Mouse (Mus musculus) small intestine, adult 2 months (tissue): Measurements from ENCODE around the gene Ppcs. TPM values are rescaled to one million over a fixed set of nuclear protein-coding genes. Genes with fewer than 3 reads are reported as not detected.

Experiments
- H3K27ac ChIP-seq: fragments of 200-500 bp; 2 replicates; pipeline ENCODE4 v1.5.1; 2012; ENCODE audit warnings: low read depth, low read length, control low read depth, inconsistent platforms; ENCODE audit not compliant: insufficient read depth
- H3K27me3 ChIP-seq: fragments of 200-500 bp; 2 replicates; pipeline ENCODE4 v1.6.1; 2012; ENCODE audit warnings: mild to moderate bottlenecking, moderate library complexity, low read length, inconsistent platforms; ENCODE audit not compliant: control insufficient read depth, insufficient read depth
- H3K36me3 ChIP-seq: fragments of 200-500 bp; 2 replicates; pipeline ENCODE4 v1.6.1; 2012; ENCODE audit warnings: mild to moderate bottlenecking, low read length, control low read depth, inconsistent platforms; ENCODE audit not compliant: control insufficient read depth, insufficient read depth
- H3K4me1 ChIP-seq: fragments of 200-500 bp; 2 replicates; pipeline ENCODE4 v1.6.1; 2012; ENCODE audit warnings: low read length, inconsistent platforms, mixed read lengths; ENCODE audit not compliant: control insufficient read depth, insufficient read depth, insufficient read length
- H3K4me3 ChIP-seq: fragments of 200-500 bp; 2 replicates; pipeline ENCODE4 v1.5.1; 2012; ENCODE audit warnings: low read depth, mild to moderate bottlenecking, control low read depth, inconsistent platforms, low read length, moderate library complexity
- CTCF ChIP-seq: fragments of 200-500 bp; IDR thresholded peaks from 2 replicates; pipeline ENCODE4 v1.5.1; 2012; ENCODE audit warnings: low read depth, mild to moderate bottlenecking, control low read depth, inconsistent platforms, low read length, moderate library complexity, mixed read lengths; ENCODE audit not compliant: insufficient replicate concordance, insufficient read length; ENCODE audit errors: extremely low read depth
- POLR2A ChIP-seq: fragments of 200-500 bp; IDR thresholded peaks from 2 replicates; pipeline ENCODE4 v1.6.1; 2012; ENCODE audit warnings: low read depth, mild to moderate bottlenecking, control low read depth, inconsistent platforms, low read length, moderate library complexity
- whole genome bisulfite sequencing: fragments of 180-500 bp; shearing (Covaris S2); methylation state at CpG from one replicate; pipeline ENCODE4 v1.1.7; 2018; 5-methylcytosine and 5-hydroxymethylcytosine counted together
- polyA plus RNA-seq: library from polyadenylated mRNA; depleted of rRNA; stranded (reverse); fragments of >200 nt; gene quantifications from 2 replicates; pipeline ENCODE4 v1.2.3, GENCODE M21; 2012; rRNA removed

Ppcs gene
- polyA plus RNA-seq, 1 experiment: 24.7 TPM

DNA sequence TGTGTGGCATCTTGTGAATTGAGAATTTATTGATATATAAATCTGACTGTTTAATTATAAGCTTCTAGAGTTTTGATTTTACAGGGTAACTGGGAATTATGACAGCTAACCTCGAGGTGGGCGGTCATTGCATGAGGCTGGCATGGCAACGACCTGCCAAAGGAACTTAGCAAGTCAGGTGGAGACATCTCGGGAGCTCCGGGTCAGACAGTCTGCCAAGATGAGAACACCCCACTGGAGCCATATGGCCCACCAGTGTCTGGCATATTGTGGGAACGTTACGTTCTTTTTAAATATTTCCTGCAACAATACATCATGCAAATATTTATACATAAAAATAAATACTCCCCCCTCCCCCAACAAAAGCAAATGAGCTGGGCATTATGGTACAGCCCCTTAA is 23.5 kb downstream of the Ppcs start:
- TF ChIP-seq POLR2A (no peak), CTCF (no peak)
- WGBS: 79% methylated on average over 7 of the region's 7 CpGs
- H3K27ac ChIP-seq: no peak overlapping the region
- no peaks in the 10 kb centered on the region for H3K36me3 ChIP-seq
- H3K27me3 ChIP-seq: no peaks in the 10 kb centered on the region
- no peaks in the 10 kb centered on the region for H3K4me1 ChIP-seq
- H3K4me3 ChIP-seq: no peak overlapping the region

DNA sequence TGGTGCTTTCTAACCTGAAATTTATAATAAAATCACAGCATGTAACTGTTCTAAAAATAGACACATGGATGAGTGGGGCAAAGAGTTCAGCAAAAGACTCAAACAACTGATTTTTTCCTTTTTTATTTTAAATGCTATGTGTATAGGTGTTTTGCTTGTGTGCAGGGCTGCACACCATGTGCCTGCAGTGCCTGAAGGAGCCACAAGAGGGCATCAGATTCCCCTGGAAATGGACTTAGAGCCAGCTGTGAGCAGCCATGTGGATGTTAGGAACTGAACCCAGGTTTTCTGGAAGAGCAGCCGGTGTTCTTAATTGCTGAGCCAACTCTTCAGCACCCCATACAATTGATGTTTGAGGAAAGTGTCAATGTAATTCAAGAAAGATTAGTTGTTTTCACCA is 31.9 kb downstream of the Ppcs start:
- no peaks in the 10 kb centered on the region for H3K36me3 ChIP-seq
- 68% methylated on average over 1 of the region's 1 CpGs for WGBS
- no peaks in the 10 kb centered on the region for H3K4me1 ChIP-seq
- TF ChIP-seq POLR2A (no peak), CTCF (peak; percentile 53; the same call in 1 of the 2 replicates)
- no peak overlapping the region for H3K27ac ChIP-seq
- H3K27me3 ChIP-seq: no peaks in the 10 kb centered on the region
- H3K4me3 ChIP-seq: no peak overlapping the region

DNA sequence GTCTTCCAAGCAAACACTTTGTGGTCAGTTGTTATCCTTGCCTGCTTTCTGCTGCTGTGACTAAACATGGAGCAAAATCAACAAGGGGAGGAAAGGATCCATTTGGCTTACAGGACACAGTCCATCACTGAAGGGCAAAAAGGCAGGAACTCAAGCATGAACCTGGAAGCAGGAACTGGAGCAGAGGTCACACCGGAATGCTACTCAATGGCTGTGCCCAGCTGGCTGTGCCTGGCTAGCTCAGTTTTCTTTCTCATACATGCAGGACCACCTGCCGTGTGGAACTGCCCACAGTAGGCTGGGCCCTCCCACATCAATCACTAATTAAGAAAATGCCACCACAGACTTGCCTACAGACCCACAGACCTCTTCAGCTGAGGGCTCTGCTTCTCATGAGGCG is 33.0 kb downstream of the Ppcs start:
- Histone ChIP-seq H3K4me1 (no peaks in the 10 kb centered on the region), H3K27me3 (no peaks in the 10 kb centered on the region), H3K27ac (no peak overlapping the region), H3K36me3 (no peaks in the 10 kb centered on the region), H3K4me3 (no peak overlapping the region)
- TF ChIP-seq POLR2A: no peak
- no peak for TF ChIP-seq CTCF
- WGBS: 68% methylated on average over 3 of the region's 3 CpGs

DNA sequence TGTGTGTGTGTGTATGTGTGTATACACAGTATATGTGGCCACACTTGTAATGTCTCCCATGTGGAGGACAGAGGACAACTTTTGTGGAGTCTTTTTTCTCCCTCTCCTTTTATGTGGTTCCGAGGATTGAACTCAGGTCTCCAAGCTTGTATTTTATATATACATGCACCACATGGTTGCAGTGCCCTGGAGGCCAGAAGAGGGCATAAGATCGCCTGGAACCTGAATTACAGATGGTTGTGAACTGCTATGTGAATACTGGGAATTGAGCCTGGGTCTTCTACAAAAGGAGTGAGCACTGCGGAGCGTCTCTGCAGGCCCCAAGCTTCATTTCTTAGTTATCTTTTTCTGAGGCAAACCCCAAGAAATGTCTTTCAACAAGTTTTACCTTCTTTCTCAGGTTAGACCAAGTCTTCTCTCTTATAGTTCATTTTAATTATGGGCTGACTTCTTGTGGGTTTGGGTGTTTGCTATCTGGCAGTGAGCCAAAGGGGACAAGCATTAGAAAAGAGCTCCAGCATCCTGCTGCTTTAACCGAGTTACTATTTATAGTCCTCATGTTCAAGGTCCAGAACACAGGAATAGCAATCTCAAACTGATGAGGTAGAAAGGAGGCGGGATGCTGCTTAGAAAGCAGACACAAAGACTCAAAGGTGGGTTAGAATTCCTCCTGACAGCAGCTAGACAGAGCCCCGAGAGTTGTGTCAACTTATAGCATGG is 40.6 kb downstream of the Ppcs start:
- H3K27ac ChIP-seq: no peak overlapping the region
- no peaks in the 10 kb centered on the region for H3K36me3 ChIP-seq
- peaks cover 4% of the 10 kb centered on the region; the same call in 1 of the 2 replicates for H3K4me1 ChIP-seq
- H3K4me3 ChIP-seq: no peak overlapping the region
- TF ChIP-seq CTCF (no peak), POLR2A (no peak)
- 57% methylated on average over 7 of the region's 7 CpGs for WGBS
- H3K27me3 ChIP-seq: no peaks in the 10 kb centered on the region

DNA sequence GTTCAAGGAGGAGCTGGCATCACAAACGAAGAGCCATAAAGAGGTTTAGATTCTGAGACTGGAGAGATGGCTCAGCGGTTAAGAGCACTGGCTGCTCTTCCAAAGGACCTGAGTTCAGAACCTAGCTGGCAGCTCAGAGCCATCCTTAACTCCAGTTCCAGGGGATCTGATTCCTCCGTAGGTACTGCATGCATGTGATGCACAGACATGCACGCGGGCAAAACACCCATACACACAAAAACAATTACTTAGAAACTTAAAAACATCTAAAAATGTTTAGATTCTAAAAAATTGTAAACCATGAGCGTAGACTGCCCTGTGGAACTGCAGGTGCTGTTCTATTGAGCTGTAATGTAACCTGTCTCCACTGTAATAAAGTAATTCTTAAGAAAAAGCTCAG is 52.8 kb downstream of the Ppcs start:
- WGBS: 81% methylated on average over 6 of the region's 6 CpGs
- no peaks in the 10 kb centered on the region for H3K4me1 ChIP-seq
- no peak overlapping the region for H3K27ac ChIP-seq
- H3K36me3 ChIP-seq: no peaks in the 10 kb centered on the region
- TF ChIP-seq CTCF (no peak), POLR2A (no peak)
- no peaks in the 10 kb centered on the region for H3K27me3 ChIP-seq
- no peak overlapping the region for H3K4me3 ChIP-seq

Other genes starting within 250 kb of the Ppcs start
- gene Zfp691, start 248.2 kb downstream of the Ppcs start, polyA plus RNA-seq: 4.2 and 6.2 TPM in 2 replicates
- 0.03 and 0.06 TPM in 2 replicates for gene Ermap, start 232.4 kb downstream of the Ppcs start, polyA plus RNA-seq
- 10.2 and 17.0 TPM in 2 replicates for gene Svbp, start 227.1 kb downstream of the Ppcs start, polyA plus RNA-seq
- gene Tmem269, start 204.2 kb downstream of the Ppcs start, polyA plus RNA-seq: 0.09 TPM in 1 of 2 replicates, not detected in the other
- 1.9 and 2.0 TPM in 2 replicates for gene AU022252, start 189.7 kb downstream of the Ppcs start, polyA plus RNA-seq
- gene P3h1, start 189.5 kb downstream of the Ppcs start, polyA plus RNA-seq: 4.4 and 6.3 TPM in 2 replicates
- not detected in 2 replicates for gene Cldn19, start 167.0 kb downstream of the Ppcs start, polyA plus RNA-seq
- gene Ybx1, start 127.8 kb downstream of the Ppcs start, polyA plus RNA-seq: 202 and 242 TPM in 2 replicates
- gene Ppih, start 101.9 kb downstream of the Ppcs start, polyA plus RNA-seq: 2.5 and 4.3 TPM in 2 replicates
- 0.10 and 0.13 TPM in 2 replicates for gene Ccdc30, start 6.9 kb downstream of the Ppcs start, polyA plus RNA-seq
- gene Zmynd12, start 394 bp upstream of the Ppcs start, polyA plus RNA-seq: 0.17 and 0.44 TPM in 2 replicates
- 0.20 and 0.24 TPM in 2 replicates for gene Rimkla, start 70.2 kb upstream of the Ppcs start, polyA plus RNA-seq
- gene Foxj3, start 114.6 kb upstream of the Ppcs start, polyA plus RNA-seq: 6.7 and 19.0 TPM in 2 replicates
- gene Frg2f1, start 117.1 kb upstream of the Ppcs start, polyA plus RNA-seq: 2.4 and 3.1 TPM in 2 replicates
- 58.4 and 1,324 TPM in 2 replicates for gene Guca2a, start 215.3 kb upstream of the Ppcs start, polyA plus RNA-seq
- gene Guca2b, start 236.5 kb upstream of the Ppcs start, polyA plus RNA-seq: 420 and 2,057 TPM in 2 replicates